Mouse (Mus musculus): Measurements from ENCODE around the gene Ifna16. TPM values are rescaled to one million over a fixed set of nuclear protein-coding genes. Genes with fewer than 3 reads are reported as not detected.

The Ifna16 gene
- polyA plus RNA-seq, 1 experiment from 2014 or later = not detected

- H3K4me2 ChIP-seq (ENCODE audit: low read length) = no peak overlapping the region
- no peak overlapping the region for H3K4me3 ChIP-seq (replicated peaks; ENCODE audit: low read length)
- 87% methylated on average over 5 of the region's 5 CpGs for WGBS
- H3K27me3 ChIP-seq (replicated peaks; ENCODE audit: control insufficient read depth, insufficient read depth, low read length) = no peaks in the 10 kb centered on the region
- no peaks in the 10 kb centered on the region for H3K4me1 ChIP-seq (replicated peaks; ENCODE audit: control insufficient read depth, insufficient read depth, low read length)
- no peak overlapping the region for H3K27ac ChIP-seq (ENCODE audit: low read length)
- no peak overlapping the region for H3K9ac ChIP-seq (replicated peaks; ENCODE audit: low read depth, low read length)
- ATAC-seq = no peak
- H3K36me3 ChIP-seq (ENCODE audit: control insufficient read depth, insufficient read depth) = no peaks in the 10 kb centered on the region
- no peaks in the 10 kb centered on the region for H3K9me3 ChIP-seq (ENCODE audit: control insufficient read depth, low read length)
Measured at GRCm38 (mm10) chr4:88698781-88699180, 22.1 kb upstream of the Ifna16 start.

GRCm38 (mm10) chr4:88697753-88698152, 21.0 kb upstream of the Ifna16 start:
- Histone ChIP-seq H3K27ac (ENCODE audit: low read length) (no peak overlapping the region), H3K9ac (replicated peaks; ENCODE audit: low read depth, low read length) (no peak overlapping the region), H3K4me2 (ENCODE audit: low read length) (no peak overlapping the region), H3K4me3 (replicated peaks; ENCODE audit: low read length) (no peak overlapping the region), H3K27me3 (replicated peaks; ENCODE audit: control insufficient read depth, insufficient read depth, low read length) (no peaks in the 10 kb centered on the region), H3K4me1 (replicated peaks; ENCODE audit: control insufficient read depth, insufficient read depth, low read length) (no peaks in the 10 kb centered on the region), H3K36me3 (ENCODE audit: control insufficient read depth, insufficient read depth) (no peaks in the 10 kb centered on the region), H3K9me3 (ENCODE audit: control insufficient read depth, low read length) (no peaks in the 10 kb centered on the region)
- ATAC-seq = no peak
- 80% methylated on average over 4 of the region's 4 CpGs for WGBS

- no peak overlapping the region for H3K4me3 ChIP-seq (replicated peaks; ENCODE audit: low read length)
- ATAC-seq = no peak
- H3K4me1 ChIP-seq (replicated peaks; ENCODE audit: control insufficient read depth, insufficient read depth, low read length) = no peaks in the 10 kb centered on the region
- H3K27me3 ChIP-seq (replicated peaks; ENCODE audit: control insufficient read depth, insufficient read depth, low read length) = no peaks in the 10 kb centered on the region
- H3K9me3 ChIP-seq (ENCODE audit: control insufficient read depth, low read length) = no peaks in the 10 kb centered on the region
- no peak overlapping the region for H3K9ac ChIP-seq (replicated peaks; ENCODE audit: low read depth, low read length)
- no peak overlapping the region for H3K4me2 ChIP-seq (ENCODE audit: low read length)
- no peaks in the 10 kb centered on the region for H3K36me3 ChIP-seq (ENCODE audit: control insufficient read depth, insufficient read depth)
- H3K27ac ChIP-seq (ENCODE audit: low read length) = no peak overlapping the region
- 69% methylated on average over 6 of the region's 6 CpGs for WGBS
Measured at GRCm38 (mm10) chr4:88697108-88697507, 20.4 kb upstream of the Ifna16 start.

- H3K9ac ChIP-seq (replicated peaks; ENCODE audit: low read depth, low read length) = no peak overlapping the region
- H3K9me3 ChIP-seq (ENCODE audit: control insufficient read depth, low read length) = no peaks in the 10 kb centered on the region
- no peak overlapping the region for H3K4me3 ChIP-seq (replicated peaks; ENCODE audit: low read length)
- H3K36me3 ChIP-seq (ENCODE audit: control insufficient read depth, insufficient read depth) = no peaks in the 10 kb centered on the region
- H3K27ac ChIP-seq (ENCODE audit: low read length) = no peak overlapping the region
- H3K27me3 ChIP-seq (replicated peaks; ENCODE audit: control insufficient read depth, insufficient read depth, low read length) = no peaks in the 10 kb centered on the region
- H3K4me1 ChIP-seq (replicated peaks; ENCODE audit: control insufficient read depth, insufficient read depth, low read length) = no peaks in the 10 kb centered on the region
- H3K4me2 ChIP-seq (ENCODE audit: low read length) = no peak overlapping the region
- ATAC-seq = peak; percentile 84; the same call in 1 of the 2 replicates
- 28% methylated on average over 3 of the region's 3 CpGs for WGBS
Measured at GRCm38 (mm10) chr4:88696237-88696884, 19.6 kb upstream of the Ifna16 start.

GRCm38 (mm10) chr4:88693392-88693791, 16.7 kb upstream of the Ifna16 start:
- H3K9ac ChIP-seq (replicated peaks; ENCODE audit: low read depth, low read length) = no peak overlapping the region
- 87% methylated on average over 2 of the region's 2 CpGs for WGBS
- H3K27ac ChIP-seq (ENCODE audit: low read length) = no peak overlapping the region
- no peaks in the 10 kb centered on the region for H3K4me1 ChIP-seq (replicated peaks; ENCODE audit: control insufficient read depth, insufficient read depth, low read length)
- no peak overlapping the region for H3K4me2 ChIP-seq (ENCODE audit: low read length)
- no peaks in the 10 kb centered on the region for H3K9me3 ChIP-seq (ENCODE audit: control insufficient read depth, low read length)
- no peaks in the 10 kb centered on the region for H3K36me3 ChIP-seq (ENCODE audit: control insufficient read depth, insufficient read depth)
- no peaks in the 10 kb centered on the region for H3K27me3 ChIP-seq (replicated peaks; ENCODE audit: control insufficient read depth, insufficient read depth, low read length)
- ATAC-seq = no peak
- H3K4me3 ChIP-seq (replicated peaks; ENCODE audit: low read length) = no peak overlapping the region

GRCm38 (mm10) chr4:88692537-88692936, 15.8 kb upstream of the Ifna16 start:
- H3K4me2 ChIP-seq (ENCODE audit: low read length) = no peak overlapping the region
- no peaks in the 10 kb centered on the region for H3K27me3 ChIP-seq (replicated peaks; ENCODE audit: control insufficient read depth, insufficient read depth, low read length)
- no peaks in the 10 kb centered on the region for H3K4me1 ChIP-seq (replicated peaks; ENCODE audit: control insufficient read depth, insufficient read depth, low read length)
- WGBS = 96% methylated on average over 1 of the region's 1 CpGs
- no peak overlapping the region for H3K9ac ChIP-seq (replicated peaks; ENCODE audit: low read depth, low read length)
- no peak for ATAC-seq
- no peaks in the 10 kb centered on the region for H3K9me3 ChIP-seq (ENCODE audit: control insufficient read depth, low read length)
- no peak overlapping the region for H3K4me3 ChIP-seq (replicated peaks; ENCODE audit: low read length)
- H3K36me3 ChIP-seq (ENCODE audit: control insufficient read depth, insufficient read depth) = no peaks in the 10 kb centered on the region
- H3K27ac ChIP-seq (ENCODE audit: low read length) = no peak overlapping the region

GRCm38 (mm10) chr4:88691259-88691658, 14.5 kb upstream of the Ifna16 start, which contains the start of gene Ifnab:
Gene Ifnab, minus strand, starts transcription at chr4:88691359.
- Histone ChIP-seq H3K27me3 (replicated peaks; ENCODE audit: control insufficient read depth, insufficient read depth, low read length) (no peaks in the 10 kb centered on the region), H3K9me3 (ENCODE audit: control insufficient read depth, low read length) (no peaks in the 10 kb centered on the region), H3K4me3 (replicated peaks; ENCODE audit: low read length) (no peak within 1 kb of the TSS), H3K36me3 (ENCODE audit: control insufficient read depth, insufficient read depth) (no peaks in the 10 kb centered on the region), H3K27ac (ENCODE audit: low read length) (no peak within 1 kb of the TSS), H3K9ac (replicated peaks; ENCODE audit: low read depth, low read length) (no peak within 1 kb of the TSS), H3K4me1 (replicated peaks; ENCODE audit: control insufficient read depth, insufficient read depth, low read length) (no peaks in the 10 kb centered on the region), H3K4me2 (ENCODE audit: low read length) (no peak within 1 kb of the TSS)
- no peak for ATAC-seq
- 65% methylated on average over 2 of the region's 2 CpGs for WGBS

- Histone ChIP-seq H3K9ac (replicated peaks; ENCODE audit: low read depth, low read length) (no peak within 1 kb of the TSS), H3K36me3 (ENCODE audit: control insufficient read depth, insufficient read depth) (no peaks in the 10 kb centered on the region), H3K4me1 (replicated peaks; ENCODE audit: control insufficient read depth, insufficient read depth, low read length) (no peaks in the 10 kb centered on the region), H3K27me3 (replicated peaks; ENCODE audit: control insufficient read depth, insufficient read depth, low read length) (no peaks in the 10 kb centered on the region), H3K4me3 (replicated peaks; ENCODE audit: low read length) (no peak within 1 kb of the TSS), H3K4me2 (ENCODE audit: low read length) (no peak within 1 kb of the TSS), H3K27ac (ENCODE audit: low read length) (no peak within 1 kb of the TSS), H3K9me3 (ENCODE audit: control insufficient read depth, low read length) (no peaks in the 10 kb centered on the region)
- ATAC-seq = no peak
- 100% methylated on average over 1 of the region's 1 CpGs for WGBS
Measured at GRCm38 (mm10) chr4:88683812-88684211, 7.1 kb upstream of the Ifna16 start, which contains the start of gene Ifna2. Gene Ifna2, minus strand, starts transcription at chr4:88683912.

GRCm38 (mm10) chr4:88681353-88681752, 4.6 kb upstream of the Ifna16 start:
- no peaks in the 10 kb centered on the region for H3K36me3 ChIP-seq (ENCODE audit: control insufficient read depth, insufficient read depth)
- H3K27ac ChIP-seq (ENCODE audit: low read length) = no peak overlapping the region
- no peak for ATAC-seq
- no peaks in the 10 kb centered on the region for H3K27me3 ChIP-seq (replicated peaks; ENCODE audit: control insufficient read depth, insufficient read depth, low read length)
- H3K4me2 ChIP-seq (ENCODE audit: low read length) = no peak overlapping the region
- H3K9ac ChIP-seq (replicated peaks; ENCODE audit: low read depth, low read length) = no peak overlapping the region
- no peaks in the 10 kb centered on the region for H3K4me1 ChIP-seq (replicated peaks; ENCODE audit: control insufficient read depth, insufficient read depth, low read length)
- no peak overlapping the region for H3K4me3 ChIP-seq (replicated peaks; ENCODE audit: low read length)
- WGBS = 77% methylated on average over 3 of the region's 3 CpGs
- H3K9me3 ChIP-seq (ENCODE audit: control insufficient read depth, low read length) = no peaks in the 10 kb centered on the region

- H3K9me3 ChIP-seq (ENCODE audit: control insufficient read depth, low read length) = no peaks in the 10 kb centered on the region
- H3K9ac ChIP-seq (replicated peaks; ENCODE audit: low read depth, low read length) = no peak overlapping the region
- no peaks in the 10 kb centered on the region for H3K36me3 ChIP-seq (ENCODE audit: control insufficient read depth, insufficient read depth)
- H3K27ac ChIP-seq (ENCODE audit: low read length) = no peak overlapping the region
- H3K27me3 ChIP-seq (replicated peaks; ENCODE audit: control insufficient read depth, insufficient read depth, low read length) = no peaks in the 10 kb centered on the region
- ATAC-seq = no peak
- no peak overlapping the region for H3K4me3 ChIP-seq (replicated peaks; ENCODE audit: low read length)
- H3K4me2 ChIP-seq (ENCODE audit: low read length) = no peak overlapping the region
- H3K4me1 ChIP-seq (replicated peaks; ENCODE audit: control insufficient read depth, insufficient read depth, low read length) = no peaks in the 10 kb centered on the region
- 50% methylated on average over 8 of the region's 8 CpGs for WGBS
Measured at GRCm38 (mm10) chr4:88680362-88680761, 3.6 kb upstream of the Ifna16 start.

Data from forebrain, embryonic 16.5 days (tissue).